Mouse (Mus musculus) heart, postnatal 14 days (tissue): ENCODE results near the gene Idi2. TPM values are rescaled to one million over a fixed set of nuclear protein-coding genes. Genes with fewer than 3 reads are reported as not detected.
"Not testable (repeated sequence)": the region's sequence is repeated elsewhere in the genome, so short reads cannot be mapped to it uniquely, and the experiment has no call there.

ENCODE experiments used
- DNase-seq, 2 experiments: peaks; one replicate each; pipeline ENCODE4 v3.0.0; 2021 to 2022
- intact Hi-C: fragments of 180-260 bp; cut with DNase I; formaldehyde crosslinking; loops from one replicate; pipeline ENCODE4 v1.15.1; 2025
- long read RNA-seq, 2 experiments: library from polyadenylated mRNA; stranded (forward); transcript quantifications; one replicate each; pipeline ENCODE4 v2.0.0; 2021
- total RNA-seq, 2 experiments: library from RNA; stranded (reverse); gene quantifications; 2 replicates each; pipeline ENCODE4 v1.2.3; 2021

Idi2 gene
- not detected for total RNA-seq
- long read RNA-seq, experiment 1: 0 reads
- long read RNA-seq, experiment 2: 0 reads

DNA sequence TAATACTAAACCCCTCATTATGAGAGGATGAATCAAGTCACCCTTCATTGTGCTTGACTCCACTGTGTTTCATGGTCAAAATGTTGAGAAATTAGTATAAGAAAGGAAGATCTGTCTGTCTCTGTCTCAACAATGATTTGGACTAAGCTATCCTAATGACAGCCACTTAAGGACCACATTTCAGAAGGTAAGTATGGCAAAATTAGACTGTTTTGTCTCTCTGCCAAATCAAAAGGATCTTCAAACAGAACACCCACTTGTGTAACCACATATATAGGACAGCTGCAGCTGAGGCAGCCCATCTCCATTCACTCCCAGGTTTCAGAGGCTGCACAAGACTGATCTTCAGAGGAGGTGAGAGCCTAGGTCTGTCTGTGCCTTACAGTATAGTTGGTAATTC, at the start of gene Idi2:
Gene Idi2, plus strand, starts transcription at position 301 of the 400 bp plus-strand sequence.
- intact Hi-C loops, DNase-seq: not testable (repeated sequence)

GRCm38 (mm10) chr13:8905986-8906385, 46.7 kb upstream of the Idi2 start:
- intact Hi-C loops, DNase-seq: not testable (repeated sequence)

GRCm38 (mm10) chr13:8913890-8914289, 38.8 kb upstream of the Idi2 start:
- DNase-seq, intact Hi-C loops: not testable (repeated sequence)

DNA sequence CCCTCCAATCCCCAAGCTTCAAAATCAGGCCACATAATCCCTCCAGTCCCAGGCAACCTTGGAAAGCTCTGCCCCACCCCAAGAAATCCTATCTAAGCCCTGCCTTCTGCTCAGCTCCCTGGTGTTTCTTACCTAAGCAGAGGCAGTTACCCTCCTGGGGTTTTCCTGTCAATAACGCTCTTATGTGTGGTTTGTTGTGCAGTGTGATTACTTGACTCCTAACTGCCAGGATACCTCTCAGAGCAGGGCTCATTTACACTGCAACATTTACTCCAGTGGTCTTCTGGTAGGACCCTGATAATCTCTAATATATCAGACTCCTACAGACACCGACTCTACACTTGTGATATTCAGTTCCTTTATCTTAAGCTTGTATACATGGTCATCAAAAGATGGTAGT, 19.2 kb upstream of the Idi2 start:
- DNase-seq: no peak
- intact Hi-C loops: no loop called here

DNA sequence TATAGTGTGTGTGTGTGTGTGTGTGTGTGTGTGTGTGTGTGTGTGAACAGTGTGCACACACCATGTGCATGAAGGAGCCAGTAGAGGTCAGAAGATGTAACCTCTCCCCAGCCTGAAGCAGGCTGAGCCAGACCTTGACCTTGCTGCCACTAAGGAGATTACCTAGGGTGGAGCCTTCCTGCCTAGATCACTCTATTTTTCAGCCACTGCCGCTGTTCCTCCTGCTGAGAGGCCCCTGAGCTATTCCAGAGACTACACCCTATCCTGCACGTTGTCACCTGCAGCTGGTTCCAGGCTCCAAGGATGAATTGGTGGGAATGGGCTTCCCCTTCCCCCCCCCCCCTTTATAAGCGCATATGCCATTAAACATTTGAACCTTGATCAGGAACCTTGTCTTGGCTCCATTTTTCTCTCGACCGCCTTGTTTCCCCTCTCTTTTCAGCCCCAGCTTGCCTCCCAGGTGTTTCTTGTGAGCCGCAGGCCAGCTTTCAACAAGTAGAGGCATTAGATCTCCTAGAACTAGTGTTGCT, 15.0 kb upstream of the Idi2 start:
- DNase-seq, intact Hi-C loops: not testable (repeated sequence)

GRCm38 (mm10) chr13:8941110-8941509, 11.6 kb upstream of the Idi2 start:
- intact Hi-C loops: loop anchor here (2.0 kb wide), 1 partner anchor 20 kb away; no protein-coding TSS in a partner anchor
- not testable (repeated sequence) for DNase-seq

- intact Hi-C loops: loop anchor here (2.0 kb wide), 1 partner anchor 19 kb away; no protein-coding TSS in a partner anchor
- not testable (repeated sequence) for DNase-seq
These were observed 11.0 kb upstream of the Idi2 start for GRCm38 (mm10) chr13:8941701-8942100.

DNA sequence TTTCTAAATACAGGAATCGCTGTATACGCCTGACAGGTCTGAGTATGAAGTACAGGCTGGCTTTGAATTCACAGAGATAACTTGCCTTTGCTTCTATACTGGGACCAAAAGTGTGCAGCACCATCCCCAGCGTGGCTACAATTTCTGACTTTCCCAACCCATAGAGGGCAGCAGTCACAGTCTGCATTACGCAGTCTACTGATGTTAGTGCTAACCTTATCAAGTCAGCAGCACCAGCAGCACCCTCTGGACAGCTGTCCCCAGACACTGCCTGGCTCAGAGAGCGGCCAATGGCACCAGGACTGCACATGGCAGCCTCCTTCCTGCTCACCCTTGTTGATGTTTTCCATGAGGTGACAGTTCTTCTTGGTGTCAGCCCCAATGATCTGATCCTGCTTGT, 8.8 kb upstream of the Idi2 start:
- DNase-seq, intact Hi-C loops: not testable (repeated sequence)

- DNase-seq: not testable (repeated sequence)
These were observed 4.5 kb upstream of the Idi2 start, which contains the start of gene Gm9745 for GRCm38 (mm10) chr13:8948131-8948530. Gene Gm9745, minus strand, starts transcription at chr13:8948231.

GRCm38 (mm10) chr13:8955127-8955526, 2.5 kb downstream of the Idi2 start:
- not testable (repeated sequence) for DNase-seq

More at GRCm38 (mm10) chr13:8948131-8948530, 4.5 kb upstream of the Idi2 start, which contains the start of gene Gm9745:
- intact Hi-C loops: not testable (repeated sequence)

GRCm38 (mm10) chr13:8956873-8957272, 4.2 kb downstream of the Idi2 start:
- DNase-seq, intact Hi-C loops: not testable (repeated sequence)

More at GRCm38 (mm10) chr13:8955127-8955526, 2.5 kb downstream of the Idi2 start:
- intact Hi-C loops: not testable (repeated sequence)

GRCm38 (mm10) chr13:8959058-8959457, 6.4 kb downstream of the Idi2 start:
- DNase-seq, intact Hi-C loops: not testable (repeated sequence)

DNA sequence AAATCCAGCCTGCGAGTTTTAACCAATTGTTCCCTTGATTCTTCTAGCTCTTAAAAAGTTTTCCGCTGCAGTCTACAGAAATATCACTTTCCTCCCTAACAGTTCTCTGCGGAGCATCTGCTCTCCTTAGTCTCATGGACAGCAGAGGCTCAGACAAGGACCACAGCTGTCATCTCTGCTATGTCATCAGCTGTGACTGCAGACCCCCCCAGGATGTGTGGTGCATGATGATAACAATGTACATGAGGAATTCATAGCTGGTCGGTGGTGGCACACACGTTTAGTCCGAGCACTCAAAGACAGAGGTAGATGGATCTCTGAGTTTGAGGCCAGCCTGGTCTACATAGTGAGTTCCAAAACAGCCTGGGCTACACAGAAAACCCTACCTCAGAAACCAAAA, 6.9 kb downstream of the Idi2 start:
- DNase-seq, intact Hi-C loops: not testable (repeated sequence)

DNA sequence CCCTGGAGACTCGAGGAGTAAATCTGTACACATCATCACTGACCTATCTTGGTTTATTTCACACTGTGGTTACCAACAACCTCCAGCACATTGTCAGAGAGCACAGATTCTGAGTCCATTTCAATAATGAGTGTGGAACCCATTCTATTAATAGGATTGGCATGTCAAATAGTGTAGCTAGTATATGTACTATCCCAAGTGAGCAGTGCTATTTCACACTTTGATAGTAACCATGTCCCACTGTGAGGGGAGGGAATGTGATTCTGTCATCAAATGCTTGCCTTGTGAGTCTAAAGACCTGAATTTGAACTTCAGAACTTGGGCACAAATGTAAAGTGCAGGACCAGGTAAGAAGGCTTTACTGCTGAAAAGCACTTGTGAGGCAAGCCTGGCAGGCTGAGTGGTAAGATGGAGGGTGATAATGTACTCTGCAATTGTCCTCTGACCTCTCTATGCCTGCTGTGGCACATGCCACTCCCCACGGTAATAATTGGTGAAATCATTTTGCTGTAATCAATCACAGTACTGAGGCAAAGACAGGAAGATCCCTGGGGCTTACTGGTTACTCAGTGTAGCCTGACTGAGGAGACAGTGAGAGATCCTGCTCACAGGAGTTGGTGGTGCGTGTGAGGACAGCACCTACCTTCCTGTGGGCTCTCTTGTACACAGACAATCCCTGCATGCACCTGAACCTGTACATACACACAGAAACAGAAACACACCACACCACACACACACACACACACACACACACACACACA, 8.6 kb downstream of the Idi2 start:
- intact Hi-C loops: loop anchor here (2.0 kb wide), 1 partner anchor 21 kb away; no protein-coding TSS in a partner anchor
- not testable (repeated sequence) for DNase-seq

- DNase-seq, intact Hi-C loops: not testable (repeated sequence)
These were observed 9.6 kb downstream of the Idi2 start for GRCm38 (mm10) chr13:8962266-8962665.

DNA sequence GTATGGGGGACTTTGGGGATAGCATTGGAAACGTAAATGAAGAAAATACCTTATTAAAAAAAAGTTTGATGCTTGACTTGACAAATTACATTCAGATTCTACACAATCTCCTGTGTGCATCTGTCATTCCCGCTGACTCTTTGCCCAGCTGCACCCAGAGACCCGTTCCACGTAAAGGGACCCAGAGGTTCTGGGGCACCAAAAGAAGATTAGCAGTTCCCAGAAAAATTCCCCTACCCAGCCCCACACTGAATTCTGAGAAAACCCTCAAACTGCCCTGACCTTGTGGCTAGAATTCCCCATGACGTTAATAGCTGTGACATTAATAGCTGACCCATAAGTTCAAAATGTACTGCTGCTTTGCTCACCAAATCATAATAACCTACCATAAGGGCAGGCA, 12.6 kb downstream of the Idi2 start:
- no peak for DNase-seq
- intact Hi-C loops: no loop called here

GRCm38 (mm10) chr13:8967742-8968141, 15.1 kb downstream of the Idi2 start:
- no peak for DNase-seq
- intact Hi-C loops: no loop called here

- no peak for DNase-seq
- intact Hi-C loops: no loop called here
These were observed 19.7 kb downstream of the Idi2 start for GRCm38 (mm10) chr13:8972369-8972768.

- no peak for DNase-seq
- intact Hi-C loops: no loop called here
These were observed 20.3 kb downstream of the Idi2 start for GRCm38 (mm10) chr13:8972972-8973371.

DNA sequence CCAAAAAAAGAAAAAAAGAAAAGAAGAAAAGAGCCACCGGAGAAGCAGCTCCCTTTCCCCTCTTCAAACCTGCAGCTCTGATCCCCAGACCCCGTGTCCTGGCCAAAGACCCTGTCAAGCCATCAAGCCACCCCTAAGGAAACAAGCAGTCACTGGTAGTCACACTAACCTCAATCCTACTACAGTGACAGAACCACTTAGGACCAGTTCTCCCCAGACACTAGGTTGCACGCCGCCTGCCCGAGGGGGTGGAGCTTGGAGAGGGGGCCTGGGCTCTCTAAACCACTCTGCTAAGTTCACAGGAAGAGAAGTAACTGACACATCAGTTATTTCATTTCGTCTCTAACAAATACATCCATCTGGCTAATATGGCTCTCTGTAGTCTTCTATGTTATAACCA, 39.6 kb downstream of the Idi2 start:
- intact Hi-C loops: loop anchor here (10.0 kb wide), 1 partner anchor 107 kb away; the partner anchor contains the start of gene Idi1
- no peak for DNase-seq
